Mouse (Mus musculus) cerebellum, adult 9-11 months (tissue): ENCODE data around the gene Tmem81.

Source experiments
- DNase-seq: peaks from one replicate; pipeline ENCODE4 v3.0.0; 2022

Tmem81 gene

DNA sequence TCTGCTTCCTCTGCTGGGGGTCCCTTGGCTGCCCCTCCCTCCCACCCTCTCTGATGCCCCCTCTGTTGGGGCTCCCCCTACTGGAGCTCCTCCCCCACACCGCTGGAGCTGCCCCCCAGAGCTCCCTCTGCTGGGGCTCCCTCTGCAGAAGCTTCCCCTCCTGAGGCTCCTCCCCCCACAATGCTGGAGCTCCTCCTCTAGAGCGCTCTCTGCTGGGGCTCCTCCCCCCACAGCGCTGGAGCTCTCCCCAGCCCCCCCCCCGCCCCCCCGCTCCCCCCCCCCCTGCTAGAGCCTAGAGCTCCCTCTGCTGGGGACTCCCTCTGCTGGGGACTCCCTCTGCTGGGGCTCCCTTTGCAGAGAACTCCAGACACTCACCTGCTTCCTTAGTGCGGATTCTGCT is 14.7 kb downstream of the Tmem81 start:
- DNase-seq, result peak; percentile 57

DNA sequence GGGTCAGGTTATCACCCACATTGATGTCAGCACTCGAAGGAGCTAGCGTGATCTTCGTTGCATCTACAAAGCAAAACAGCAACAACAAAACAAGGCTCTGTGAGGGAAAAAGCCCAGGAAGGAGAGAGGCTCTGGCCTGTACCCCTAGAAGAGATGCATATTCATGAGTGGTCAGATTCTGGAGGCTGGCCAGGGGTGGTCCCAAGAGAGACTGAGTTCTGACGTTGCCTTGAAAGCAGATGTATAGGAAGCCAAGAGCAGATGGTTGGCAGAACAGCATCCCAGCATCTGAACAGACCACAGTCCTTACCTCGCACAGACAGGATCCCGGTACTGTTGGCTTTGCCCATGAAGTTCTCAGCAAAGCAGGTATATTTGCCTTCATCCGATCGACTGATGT is 17.0 kb downstream of the Tmem81 start:
- peak; percentile 41 for DNase-seq

GRCm38 (mm10) chr1:132523920-132524319 is 17.9 kb downstream of the Tmem81 start:
- peak; percentile 63 for DNase-seq

DNA sequence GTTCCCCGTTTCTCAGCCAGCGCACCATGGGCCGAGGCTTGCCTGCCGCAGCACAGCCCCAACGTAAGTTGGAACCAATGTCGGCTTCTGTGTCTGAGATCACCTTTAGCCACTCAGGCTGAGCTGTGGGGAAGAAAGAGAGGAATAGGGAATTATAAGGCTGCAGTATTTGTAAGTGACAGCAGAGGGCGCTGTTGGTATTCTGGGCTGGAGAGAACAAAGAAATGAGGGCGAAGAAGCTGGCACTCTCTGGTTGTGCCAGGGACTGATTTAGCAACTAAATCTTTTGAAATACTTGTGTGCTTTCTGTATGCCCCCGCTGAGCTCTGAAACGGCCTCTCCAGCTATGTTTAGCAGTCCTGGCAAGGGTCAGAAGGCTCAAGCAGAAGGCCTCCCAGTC is 19.8 kb downstream of the Tmem81 start:
- peak; percentile 89 for DNase-seq

DNA sequence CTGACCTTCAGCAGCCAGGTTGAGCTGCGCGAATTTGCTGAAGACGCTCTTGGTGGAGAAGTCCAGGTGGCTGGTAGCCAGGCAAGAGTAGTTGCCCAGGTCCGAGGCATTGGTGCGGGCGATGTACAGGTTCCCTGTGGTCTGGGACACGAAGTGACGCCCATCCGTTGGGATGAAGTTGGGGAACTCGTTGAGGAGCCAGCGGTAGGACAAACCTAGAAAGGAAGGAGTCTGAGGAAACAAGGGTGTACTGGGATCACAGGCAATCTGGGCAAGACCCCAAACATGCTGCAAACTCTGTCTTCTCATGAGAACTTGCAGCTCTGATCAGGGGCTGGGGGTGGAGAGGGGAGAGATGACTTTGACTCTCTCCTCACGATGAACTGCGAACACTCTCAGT is 22.0 kb downstream of the Tmem81 start:
- DNase-seq, result peak; percentile 66

DNA sequence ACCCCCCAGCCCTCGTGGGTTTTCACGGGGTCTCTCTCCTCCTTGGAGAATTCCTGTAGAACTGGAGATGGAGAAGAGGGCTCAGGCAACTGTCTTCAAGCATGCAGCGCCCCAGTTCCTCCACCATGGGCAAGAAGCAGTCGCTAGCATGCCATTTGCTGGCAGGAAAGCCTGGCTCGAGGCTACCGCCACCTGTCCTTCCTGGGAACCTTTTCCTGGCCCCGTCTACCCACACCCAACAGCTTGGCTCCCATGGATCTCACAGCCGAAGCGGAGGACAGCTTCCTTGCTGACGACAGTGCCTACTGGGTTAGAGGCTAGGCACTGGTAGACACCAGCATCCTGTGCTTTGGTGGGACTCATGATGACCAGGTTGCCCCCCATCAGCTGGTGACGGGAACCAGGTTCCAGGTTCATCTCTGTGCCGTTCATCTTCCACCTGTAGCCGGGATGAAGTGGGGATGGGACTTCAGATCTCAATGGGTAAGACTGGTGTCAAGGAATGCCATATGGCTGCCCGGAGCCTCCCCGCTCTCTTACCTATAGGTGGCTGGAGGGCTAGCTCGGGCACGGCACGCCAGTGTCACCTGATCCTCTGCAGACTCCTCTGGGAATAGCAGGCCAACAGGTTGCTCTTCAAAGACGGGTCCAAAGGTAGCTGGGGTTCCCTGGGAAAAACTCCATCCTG is 22.8 kb downstream of the Tmem81 start:
- DNase-seq, result peak; percentile 96

DNA sequence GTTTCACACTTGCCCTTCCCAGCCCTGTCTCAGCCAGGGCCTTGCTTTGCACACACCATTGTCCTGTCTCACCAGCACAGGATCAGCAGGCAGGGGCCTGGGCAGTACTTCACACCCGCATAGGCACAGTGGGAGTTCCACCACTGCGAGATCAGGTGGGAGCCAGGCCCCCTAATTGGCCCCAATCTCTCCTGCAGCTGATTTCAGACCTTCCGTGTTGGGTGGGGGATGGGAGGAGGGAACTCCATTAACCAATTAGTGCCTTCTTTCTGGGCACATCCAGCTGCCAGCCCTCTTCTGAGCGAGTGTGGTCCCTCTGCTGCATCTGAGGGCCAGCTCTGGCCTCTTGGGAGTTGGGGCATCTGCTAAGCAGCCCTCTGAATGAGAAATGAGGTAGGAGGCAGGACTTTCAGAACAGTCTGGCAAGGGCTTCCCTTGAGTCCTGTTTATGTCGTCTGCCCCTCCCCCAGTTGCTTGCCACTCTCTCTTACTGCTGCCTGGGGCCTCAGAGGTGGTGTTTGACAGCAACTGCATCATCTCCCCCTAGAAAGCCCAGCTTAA is 24.7 kb downstream of the Tmem81 start:
- peak; percentile 57 for DNase-seq

DNA sequence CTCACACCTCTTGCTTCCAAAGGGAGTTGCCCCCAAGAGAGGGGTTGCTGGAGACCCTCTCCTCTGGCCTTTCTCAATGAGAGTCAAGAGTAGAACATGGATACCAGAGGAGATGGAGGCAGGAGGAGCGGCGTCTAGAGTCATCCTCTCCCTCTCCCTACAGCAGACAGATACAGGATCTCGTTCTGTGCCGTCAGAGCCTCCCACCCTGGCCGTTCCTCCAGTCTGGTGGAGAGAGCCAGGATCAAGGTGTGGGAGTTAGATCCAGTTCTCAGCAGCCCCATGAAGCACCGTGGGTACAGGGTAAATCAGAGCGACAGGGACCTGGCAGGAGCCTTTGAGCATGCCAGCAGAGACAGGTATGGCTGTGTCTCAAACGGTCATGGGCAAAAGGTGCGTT is 26.5 kb downstream of the Tmem81 start:
- DNase-seq, result peak; percentile 45

DNA sequence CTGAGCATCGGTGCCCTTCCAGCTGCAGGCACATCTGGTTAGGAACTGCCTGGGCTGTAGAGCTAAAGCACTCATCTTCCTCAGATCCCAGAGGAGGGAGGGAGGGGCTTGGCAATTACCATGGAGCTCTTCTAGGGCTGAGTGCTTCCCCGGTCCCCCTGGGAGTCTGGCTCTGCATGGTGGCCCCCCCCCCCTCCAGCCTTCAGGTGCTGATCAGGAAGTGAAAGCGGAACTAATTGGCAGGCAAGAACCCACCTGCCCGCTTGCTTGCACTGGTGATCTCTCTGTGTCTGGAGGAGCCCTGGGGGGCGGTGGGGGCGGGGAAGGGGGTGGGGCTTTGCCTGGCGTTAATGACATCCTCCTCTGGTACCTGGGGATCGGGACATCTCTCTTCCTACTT is 27.8 kb downstream of the Tmem81 start:
- peak; percentile 56 for DNase-seq

DNA sequence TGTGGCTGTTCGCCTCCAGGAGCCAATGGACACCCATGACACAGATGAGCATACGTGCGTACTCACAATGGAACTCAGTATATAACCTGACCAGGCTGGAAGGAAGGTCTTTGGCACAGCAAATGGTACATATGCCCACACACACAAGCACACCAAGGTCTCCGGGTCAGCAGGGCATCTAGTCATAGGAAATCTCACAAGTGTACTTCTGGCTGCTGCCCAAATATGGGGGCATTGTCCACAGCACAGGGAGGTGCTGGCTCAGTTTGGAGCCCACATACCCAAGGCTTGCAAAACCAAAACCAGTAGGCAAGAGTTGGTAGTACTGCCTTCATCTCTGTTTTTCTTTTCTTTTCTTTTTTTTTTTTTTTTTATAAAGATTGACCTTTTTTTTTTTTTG is 29.5 kb downstream of the Tmem81 start:
- peak; percentile 67 for DNase-seq

DNA sequence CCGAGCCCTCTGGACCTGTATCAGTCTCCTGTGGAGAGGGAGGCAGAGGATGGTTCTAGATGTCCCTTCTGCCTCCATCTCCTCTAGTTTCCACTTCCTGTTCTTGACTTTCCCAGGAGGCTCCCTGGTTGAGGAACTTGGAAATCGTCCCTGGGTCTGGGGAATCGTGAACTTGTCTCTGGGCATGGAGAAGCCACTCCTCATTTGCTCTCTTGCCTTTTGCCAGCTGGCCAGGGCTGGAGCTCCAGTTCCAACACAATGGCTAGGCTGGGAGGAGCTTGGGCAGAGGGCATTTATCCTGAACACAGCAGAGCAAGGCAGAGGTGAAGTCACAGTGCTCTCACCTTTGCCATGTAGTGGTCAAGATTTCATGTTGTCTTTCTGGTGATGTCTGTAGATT is 30.4 kb downstream of the Tmem81 start:
- DNase-seq, result peak; percentile 71

- peak; percentile 95 for DNase-seq
These were observed 31.7 kb downstream of the Tmem81 start for GRCm38 (mm10) chr1:132537736-132538135.

GRCm38 (mm10) chr1:132540701-132541100 is 34.7 kb downstream of the Tmem81 start:
- peak; percentile 59 for DNase-seq

DNA sequence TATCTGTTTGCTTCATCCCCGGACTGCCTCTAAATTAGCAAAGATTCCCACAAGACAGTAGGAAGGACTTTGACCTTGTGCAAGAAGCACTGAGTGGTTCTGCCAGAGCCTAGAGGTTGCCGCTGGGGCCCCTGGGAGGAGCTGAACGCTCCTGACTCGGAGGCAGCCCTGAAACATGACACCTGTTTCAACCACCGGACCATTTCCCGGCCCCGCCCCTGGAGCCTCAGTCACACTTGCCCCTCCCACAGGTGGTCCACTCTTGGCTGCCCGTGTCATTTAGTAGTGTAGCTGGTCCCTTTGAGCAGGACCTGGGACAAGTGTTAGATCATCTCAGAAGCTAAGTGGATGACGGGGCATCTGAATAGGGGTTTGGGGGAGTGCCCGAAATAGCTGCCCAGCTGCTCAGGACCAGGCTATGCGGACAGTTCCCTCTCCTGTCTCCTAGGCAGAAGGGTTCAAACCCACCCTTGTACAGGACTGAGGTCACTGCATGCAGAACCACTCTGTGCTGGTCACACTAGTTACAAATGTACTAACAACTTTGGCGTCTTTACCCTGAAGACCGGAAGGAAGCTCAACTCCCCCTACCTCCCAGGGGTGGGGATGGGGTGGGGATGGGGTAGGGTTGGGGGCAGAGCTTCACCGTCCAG is 35.3 kb downstream of the Tmem81 start:
- peak; percentile 83 for DNase-seq

- DNase-seq, result peak; percentile 75
These were observed 36.0 kb downstream of the Tmem81 start for GRCm38 (mm10) chr1:132541824-132542599.

GRCm38 (mm10) chr1:132542762-132543306 is 36.8 kb downstream of the Tmem81 start, which contains the start of gene Cntn2:
Gene Cntn2, minus strand, starts transcription at chr1:132543256.
- DNase-seq, result peak; percentile 92

DNA sequence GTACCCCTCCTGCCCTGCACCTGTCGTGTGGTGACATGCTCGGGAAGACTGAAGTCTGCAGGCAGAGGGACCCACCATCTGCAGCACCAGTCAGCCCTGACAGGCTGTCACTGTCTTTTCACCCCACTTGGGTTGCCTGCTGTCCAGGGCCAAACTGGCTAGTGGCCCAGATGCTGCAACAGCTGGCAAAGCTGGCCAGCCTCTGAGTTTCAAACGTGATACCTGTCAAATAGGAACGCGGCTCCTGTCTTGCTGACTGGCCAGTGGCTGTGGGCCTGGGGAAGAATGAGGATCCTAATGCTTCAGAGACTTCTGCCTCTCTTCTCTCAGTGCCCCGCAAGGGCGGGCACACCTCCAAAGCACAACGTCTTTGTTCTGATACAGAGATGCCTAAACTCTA is 37.8 kb downstream of the Tmem81 start:
- DNase-seq, result peak; percentile 75

- DNase-seq, result peak; percentile 71
These were observed 52.0 kb downstream of the Tmem81 start for GRCm38 (mm10) chr1:132557901-132558631.
